Mouse (Mus musculus) C2C12 (cell line): ENCODE data around the gene Snx22. TPM values are rescaled to one million over a fixed set of nuclear protein-coding genes. Genes with fewer than 3 reads are reported as not detected.

Source experiments
- H3K27me3 ChIP-seq: one replicate; pipeline ENCODE4 v1.6.1; 2011; ENCODE audit not compliant: control insufficient read depth, insufficient read depth, insufficient read length
- H3K36me3 ChIP-seq: one replicate; pipeline ENCODE4 v1.6.1; 2011; ENCODE audit not compliant: control insufficient read depth, insufficient read depth
- H3K4me3 ChIP-seq: one replicate; pipeline ENCODE4 v1.5.1; 2011; ENCODE audit warnings: mild to moderate bottlenecking, control low read depth; ENCODE audit not compliant: poor library complexity, insufficient read depth, severe bottlenecking
- H3K79me2 ChIP-seq: one replicate; pipeline ENCODE4 v1.6.1; 2011; ENCODE audit not compliant: control insufficient read depth, insufficient read depth
- H3K79me3 ChIP-seq: one replicate; pipeline ENCODE4 v1.6.1; 2011; ENCODE audit warnings: low read depth, control low read depth
- H3ac ChIP-seq: one replicate; pipeline ENCODE3; 2011; ENCODE audit warnings: low read depth; ENCODE audit not compliant: control insufficient read depth, insufficient read length
- CEBPB ChIP-seq: IDR thresholded peaks from one replicate; pipeline ENCODE4 v1.6.1; 2011; ENCODE audit warnings: low read depth, mild to moderate bottlenecking, control low read depth, moderate library complexity
- CTCF ChIP-seq: IDR thresholded peaks from one replicate; pipeline ENCODE4 v1.5.1; 2011; ENCODE audit not compliant: control insufficient read depth, insufficient read depth, insufficient read length
- FOSL1 ChIP-seq: IDR thresholded peaks from one replicate; pipeline ENCODE4 v1.8.0; 2011; ENCODE audit warnings: mild to moderate bottlenecking, low read length; ENCODE audit not compliant: poor library complexity, insufficient read depth, severe bottlenecking
- MAX ChIP-seq: IDR thresholded peaks from one replicate; pipeline ENCODE4 v1.6.1; 2011; ENCODE audit warnings: mild to moderate bottlenecking, control low read depth
- MYOD1 ChIP-seq: IDR thresholded peaks from one replicate; pipeline ENCODE4 v1.6.1; 2011; ENCODE audit warnings: low read depth; ENCODE audit not compliant: control insufficient read depth, insufficient read length
- MYOG ChIP-seq: IDR thresholded peaks from one replicate; pipeline ENCODE4 v1.6.1; 2011; ENCODE audit not compliant: control insufficient read depth, insufficient read length; ENCODE audit errors: extremely low read depth
- USF1 ChIP-seq: IDR thresholded peaks from one replicate; pipeline ENCODE4 v1.6.1; 2011; ENCODE audit warnings: low read depth, mild to moderate bottlenecking, control low read depth, moderate library complexity
- polyA plus RNA-seq: library from polyadenylated mRNA; unstranded; fragments of >200 nt; fragmentation: generic; extraction: Trizol; gene quantifications from one replicate; pipeline ENCODE4 v1.2.1, GENCODE M21; 2012; ENCODE audit warnings: missing spikeins

Snx22 gene
- polyA plus RNA-seq, 1 experiment: 0.74 TPM

GRCm38 (mm10) chr9:66105168-66105567, 35.6 kb upstream of the Snx22 start:
- no peak overlapping the region for H3ac ChIP-seq
- H3K79me3 ChIP-seq: no peaks in the 10 kb centered on the region
- H3K27me3 ChIP-seq: no peaks in the 10 kb centered on the region
- H3K4me3 ChIP-seq: no peak overlapping the region
- H3K36me3 ChIP-seq: peaks cover 65% of the 10 kb centered on the region
- H3K79me2 ChIP-seq: no peaks in the 10 kb centered on the region
- TF ChIP-seq CTCF: no peak
- TF ChIP-seq FOSL1: no peak
- TF ChIP-seq MAX: no peak
- no peak for TF ChIP-seq MYOG
- TF ChIP-seq MYOD1: no peak
- no peak for TF ChIP-seq CEBPB
- no peak for TF ChIP-seq USF1

GRCm38 (mm10) chr9:66104601-66105000, 35.1 kb upstream of the Snx22 start:
- Histone ChIP-seq H3K79me3 (no peaks in the 10 kb centered on the region), H3K79me2 (no peaks in the 10 kb centered on the region), H3K27me3 (no peaks in the 10 kb centered on the region), H3K36me3 (peaks cover 64% of the 10 kb centered on the region), H3ac (no peak overlapping the region), H3K4me3 (no peak overlapping the region)
- TF ChIP-seq MYOG (no peak), MYOD1 (no peak)

GRCm38 (mm10) chr9:66102668-66103067, 33.1 kb upstream of the Snx22 start:
- TF ChIP-seq MAX (no peak), MYOG (no peak)
- H3K36me3 ChIP-seq: peaks cover 69% of the 10 kb centered on the region

GRCm38 (mm10) chr9:66101577-66101976, 32.1 kb upstream of the Snx22 start:
- no peaks in the 10 kb centered on the region for H3K79me2 ChIP-seq
- H3K79me3 ChIP-seq: no peaks in the 10 kb centered on the region
- TF ChIP-seq USF1: no peak
- TF ChIP-seq FOSL1: no peak
- no peak for TF ChIP-seq MYOG
- no peak for TF ChIP-seq CEBPB
- H3K27me3 ChIP-seq: no peaks in the 10 kb centered on the region
- H3K36me3 ChIP-seq: peaks cover 64% of the 10 kb centered on the region
- no peak overlapping the region for H3K4me3 ChIP-seq
- H3ac ChIP-seq: no peak overlapping the region

More at GRCm38 (mm10) chr9:66102668-66103067, 33.1 kb upstream of the Snx22 start:
- H3ac ChIP-seq: no peak overlapping the region
- H3K79me3 ChIP-seq: no peaks in the 10 kb centered on the region
- no peaks in the 10 kb centered on the region for H3K27me3 ChIP-seq
- no peak overlapping the region for H3K4me3 ChIP-seq
- no peaks in the 10 kb centered on the region for H3K79me2 ChIP-seq

GRCm38 (mm10) chr9:66092664-66093063, 23.1 kb upstream of the Snx22 start:
- H3K36me3 ChIP-seq: peaks cover 70% of the 10 kb centered on the region
- H3K79me2 ChIP-seq: no peaks in the 10 kb centered on the region
- no peak for TF ChIP-seq MYOD1
- TF ChIP-seq USF1: no peak
- TF ChIP-seq MYOG: no peak
- TF ChIP-seq CTCF: no peak
- TF ChIP-seq CEBPB: no peak
- no peak for TF ChIP-seq FOSL1
- TF ChIP-seq MAX: no peak
- H3K4me3 ChIP-seq: no peak overlapping the region
- no peaks in the 10 kb centered on the region for H3K79me3 ChIP-seq
- H3ac ChIP-seq: no peak overlapping the region
- no peaks in the 10 kb centered on the region for H3K27me3 ChIP-seq

GRCm38 (mm10) chr9:66091327-66092231, 22.1 kb upstream of the Snx22 start:
- no peak for TF ChIP-seq MYOG
- no peak for TF ChIP-seq FOSL1
- no peak for TF ChIP-seq MAX
- Histone ChIP-seq H3K79me2 (no peaks in the 10 kb centered on the region), H3K79me3 (no peaks in the 10 kb centered on the region), H3K4me3 (no peak overlapping the region), H3ac (no peak overlapping the region), H3K36me3 (peaks cover 74% of the 10 kb centered on the region), H3K27me3 (no peaks in the 10 kb centered on the region)
